Mouse (Mus musculus) right cerebral cortex, adult 2 months (tissue): Measurements from ENCODE around the gene Ffar4.

Source experiments
- DNase-seq, 2 experiments: peaks; one replicate each; pipeline ENCODE4 v3.0.0; 2021 to 2022; ENCODE audit warnings: low spot score in 2 of 2

Gene Ffar4

DNA sequence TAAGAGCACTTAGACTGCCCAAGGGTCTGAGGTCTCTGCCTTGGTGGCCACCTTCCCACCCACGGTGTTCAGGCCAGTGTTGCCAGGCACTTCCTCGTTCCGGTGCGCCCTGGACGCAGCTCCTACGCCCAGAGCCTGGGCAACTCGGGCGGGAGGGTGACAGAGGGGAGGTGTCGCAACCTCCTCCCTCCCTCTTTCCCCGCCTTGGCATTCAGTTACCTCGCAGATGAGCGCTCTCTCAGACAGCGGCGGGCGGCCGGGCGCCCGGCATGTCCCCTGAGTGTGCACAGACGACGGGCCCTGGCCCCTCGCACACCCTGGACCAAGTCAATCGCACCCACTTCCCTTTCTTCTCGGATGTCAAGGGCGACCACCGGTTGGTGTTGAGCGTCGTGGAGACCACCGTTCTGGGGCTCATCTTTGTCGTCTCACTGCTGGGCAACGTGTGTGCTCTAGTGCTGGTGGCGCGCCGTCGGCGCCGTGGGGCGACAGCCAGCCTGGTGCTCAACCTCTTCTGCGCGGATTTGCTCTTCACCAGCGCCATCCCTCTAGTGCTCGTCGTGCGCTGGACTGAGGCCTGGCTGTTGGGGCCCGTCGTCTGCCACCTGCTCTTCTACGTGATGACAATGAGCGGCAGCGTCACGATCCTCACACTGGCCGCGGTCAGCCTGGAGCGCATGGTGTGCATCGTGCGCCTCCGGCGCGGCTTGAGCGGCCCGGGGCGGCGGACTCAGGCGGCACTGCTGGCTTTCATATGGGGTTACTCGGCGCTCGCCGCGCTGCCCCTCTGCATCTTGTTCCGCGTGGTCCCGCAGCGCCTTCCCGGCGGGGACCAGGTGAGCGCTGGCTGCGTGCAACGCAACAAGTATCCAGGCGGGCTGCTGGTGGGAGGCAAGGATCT lies at the start of gene Ffar4:
TSS of gene Ffar4 (plus strand) at position 214 of the 901 bp plus-strand sequence.
- peak in 1 of 2 experiments; percentile 2 for DNase-seq

DNA sequence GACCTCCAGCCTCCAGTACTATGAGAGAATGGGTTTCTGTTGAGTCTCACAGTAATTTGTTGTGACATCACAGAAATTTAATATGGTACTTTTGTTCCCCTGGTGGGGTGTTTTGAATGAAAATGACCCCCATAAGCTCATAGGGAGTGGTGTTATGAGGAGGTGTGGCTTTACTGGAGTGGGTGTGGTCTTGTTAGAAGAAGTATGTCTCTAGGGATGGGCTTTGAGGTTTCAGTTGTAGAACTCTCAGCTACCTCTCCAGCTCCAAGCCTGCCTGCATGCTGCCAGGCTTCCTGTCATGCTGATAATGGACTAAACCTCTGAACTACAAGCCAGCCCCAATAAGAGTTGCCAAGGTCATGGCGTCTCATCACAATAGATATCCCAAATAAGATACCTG lies 47.2 kb upstream of the Ffar4 start:
- DNase-seq = no peak

DNA sequence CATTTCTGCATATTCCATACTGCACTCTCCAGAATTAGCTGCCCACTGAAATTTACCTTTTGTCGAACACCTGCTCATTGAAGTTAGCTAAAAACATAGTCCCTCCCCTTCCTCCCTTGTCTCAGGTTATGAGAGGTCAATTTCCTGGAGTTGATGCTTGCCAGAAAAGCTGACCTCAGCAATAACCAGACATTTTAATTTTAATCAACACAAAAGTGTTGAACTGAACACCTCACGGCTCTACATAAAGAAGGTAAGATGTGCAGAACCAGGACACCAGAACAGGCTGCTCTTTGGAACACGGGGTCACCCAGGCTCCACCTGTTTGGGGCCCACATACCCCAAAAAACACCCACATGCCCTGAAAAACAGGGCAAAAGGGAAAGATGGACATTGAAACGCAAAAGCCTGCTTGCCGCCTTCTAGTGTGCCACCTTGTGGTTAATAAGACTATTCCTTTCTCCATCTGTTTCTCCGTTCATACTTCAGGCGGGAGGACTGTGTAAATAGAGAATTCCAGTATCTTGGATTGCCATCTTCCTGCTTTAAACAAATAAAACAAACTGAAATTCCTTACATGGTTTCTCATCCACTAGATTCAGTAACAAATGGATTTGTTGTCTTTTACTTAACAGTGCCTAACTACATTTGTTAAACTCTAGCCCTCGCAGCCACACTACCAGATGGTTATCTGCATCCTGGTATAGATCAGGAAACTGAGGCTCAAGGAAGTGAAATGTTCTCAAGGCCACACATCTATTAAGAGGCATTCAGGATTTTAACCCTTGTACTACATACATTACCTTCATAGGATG lies 43.4 kb upstream of the Ffar4 start:
- peak in 1 of 2 experiments; percentile 14 for DNase-seq

DNA sequence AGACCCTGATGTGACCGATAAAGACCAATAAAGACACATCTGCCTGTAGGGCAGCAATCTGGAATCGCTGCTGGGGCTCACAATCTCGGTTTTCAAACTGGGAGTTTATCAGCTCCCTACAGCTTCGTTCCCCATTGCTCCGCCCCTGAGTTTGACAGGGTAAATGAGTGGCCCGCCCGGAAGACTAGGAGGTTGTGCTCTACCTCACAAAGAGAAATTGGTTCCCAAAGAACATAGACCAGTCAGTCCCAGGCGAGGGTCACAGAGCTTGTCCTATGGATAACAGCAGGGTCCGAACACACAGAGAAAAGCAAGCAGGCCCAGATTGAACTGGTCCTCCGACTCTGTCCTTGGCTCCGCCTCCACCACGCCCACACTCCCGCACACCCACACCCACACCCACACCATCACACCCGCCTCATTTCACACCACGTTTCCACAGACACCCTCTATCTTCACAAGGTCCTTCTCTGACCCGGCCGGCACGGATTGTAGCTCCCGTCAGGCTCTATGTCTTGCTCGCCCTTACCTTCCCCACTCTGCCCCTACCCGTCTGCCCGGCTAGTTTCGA lies 42.6 kb upstream of the Ffar4 start:
- peak; percentile 61 to 64 for DNase-seq

DNA sequence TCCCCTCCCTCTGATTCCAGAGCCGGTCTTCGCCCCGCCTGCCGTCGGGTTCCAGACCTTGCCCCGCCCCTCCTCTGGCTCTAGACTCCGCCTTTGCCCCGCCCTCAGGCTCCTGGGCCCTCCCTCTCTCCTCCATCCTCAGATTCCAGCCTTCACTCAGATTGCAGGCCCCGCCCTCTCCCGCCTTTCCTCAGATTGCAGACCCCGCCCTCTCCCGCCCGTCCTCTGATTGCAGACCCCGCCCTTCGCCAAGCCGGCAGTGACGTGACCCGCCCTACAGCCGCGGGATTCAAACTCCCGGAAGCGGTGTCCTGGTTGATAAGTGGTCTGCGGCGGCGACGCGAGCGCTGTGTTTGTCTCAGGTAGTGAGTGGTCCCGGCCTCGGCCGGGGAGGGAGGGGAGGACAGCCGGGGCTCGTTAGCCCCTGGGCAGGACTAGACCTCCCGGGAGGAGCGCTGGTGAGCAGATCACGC lies 42.1 kb upstream of the Ffar4 start, which contains the start of gene Cep55:
TSS of gene Cep55 (plus strand) at position 292 of the 473 bp plus-strand sequence.
- peak; percentile 92 for DNase-seq

DNA sequence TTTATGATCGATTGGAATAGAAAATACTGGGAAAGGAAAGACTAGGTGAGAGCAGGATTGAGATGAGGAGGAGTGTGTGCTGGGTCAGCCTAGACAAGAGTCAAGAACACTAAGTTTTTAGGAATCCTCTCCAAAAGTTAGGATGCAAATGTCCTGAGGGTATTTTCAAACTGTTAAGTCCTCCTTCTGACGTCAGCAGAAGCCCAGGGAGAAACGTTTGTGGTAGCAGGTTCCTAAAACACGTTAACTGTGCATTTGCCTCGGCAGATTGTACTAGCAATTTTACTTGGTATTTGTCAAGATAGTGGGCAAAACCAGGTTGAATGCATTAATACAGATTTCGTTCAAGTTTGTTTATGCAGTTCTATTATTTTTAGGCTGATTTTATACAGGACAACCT lies 41.1 kb upstream of the Ffar4 start:
- DNase-seq = no peak

DNA sequence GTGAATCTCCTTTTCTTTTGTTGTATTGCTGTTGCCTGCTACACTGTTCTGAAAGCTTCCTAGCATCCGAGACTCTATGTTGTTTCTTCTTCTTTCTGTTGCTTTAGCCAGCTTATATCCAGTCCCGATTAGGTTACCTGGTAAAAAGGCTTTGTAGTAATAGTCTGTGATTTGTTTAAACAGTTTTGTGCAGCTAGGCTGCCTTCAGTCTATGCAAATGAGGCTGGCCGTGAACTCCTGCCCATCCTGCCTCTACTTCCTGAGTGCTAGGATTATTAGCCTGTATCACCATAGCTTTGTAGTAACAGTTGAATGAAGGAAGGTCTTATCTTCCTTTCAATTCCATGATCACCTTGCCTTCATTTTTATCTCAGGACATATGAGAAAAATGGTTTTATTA lies 40.6 kb upstream of the Ffar4 start:
- no peak for DNase-seq

DNA sequence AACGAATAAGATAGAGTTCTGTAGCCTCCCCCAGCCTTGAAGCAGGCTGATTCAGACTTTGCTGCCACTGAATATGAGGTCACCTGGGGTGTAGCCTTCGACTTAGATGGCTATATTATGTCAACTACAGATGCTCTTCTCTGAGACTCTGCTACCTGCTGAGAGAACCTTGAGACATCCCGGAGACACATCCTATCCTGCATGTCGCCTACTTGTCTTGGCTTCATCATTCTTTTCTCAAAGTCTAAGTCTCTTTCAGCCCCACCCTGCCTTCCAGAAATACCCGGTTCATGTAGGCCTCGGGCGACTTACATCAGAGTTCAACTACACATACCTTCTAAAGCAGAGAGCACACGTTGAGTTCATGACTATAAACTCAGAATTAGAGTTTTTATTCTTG lies 39.9 kb upstream of the Ffar4 start:
- DNase-seq = no peak

DNA sequence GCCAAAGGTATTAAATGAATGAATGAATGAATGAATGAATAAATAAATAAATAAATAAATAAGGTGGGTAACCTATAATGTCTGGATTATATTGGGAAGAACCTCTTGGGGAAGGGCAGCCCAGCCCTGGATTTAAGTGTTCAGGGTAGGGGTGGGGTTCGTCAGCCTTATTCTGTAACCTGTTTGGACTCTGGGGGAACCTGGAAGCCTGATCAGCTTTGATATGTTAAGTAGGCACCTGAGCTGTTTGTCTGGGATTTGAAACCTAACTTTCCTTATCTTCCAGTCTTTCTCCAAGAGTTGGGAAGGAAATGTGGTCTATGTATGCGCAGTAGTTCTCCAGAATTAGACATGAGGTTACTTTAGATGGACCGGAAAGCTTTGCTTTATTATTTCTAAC lies 33.7 kb upstream of the Ffar4 start:
- DNase-seq = no peak

DNA sequence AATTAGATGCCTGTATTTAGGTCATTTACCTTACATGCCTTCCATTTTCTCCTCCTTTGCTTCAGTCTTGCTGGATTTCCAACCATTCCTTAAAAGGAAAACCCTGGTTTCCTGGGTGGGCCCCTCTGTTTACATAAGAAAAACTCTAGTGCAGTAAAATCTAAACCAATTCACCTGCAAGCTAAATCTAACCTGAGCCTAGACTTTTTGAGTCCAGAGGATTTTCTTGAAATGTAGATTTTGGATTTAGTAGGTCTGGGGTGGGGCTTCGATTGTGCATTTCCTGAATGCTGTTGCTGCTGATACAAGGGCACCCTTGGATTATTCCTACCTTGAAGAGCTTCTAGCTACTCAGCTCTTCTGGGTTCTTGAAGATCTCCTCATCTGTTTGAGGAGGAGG lies 32.8 kb upstream of the Ffar4 start:
- no peak for DNase-seq

DNA sequence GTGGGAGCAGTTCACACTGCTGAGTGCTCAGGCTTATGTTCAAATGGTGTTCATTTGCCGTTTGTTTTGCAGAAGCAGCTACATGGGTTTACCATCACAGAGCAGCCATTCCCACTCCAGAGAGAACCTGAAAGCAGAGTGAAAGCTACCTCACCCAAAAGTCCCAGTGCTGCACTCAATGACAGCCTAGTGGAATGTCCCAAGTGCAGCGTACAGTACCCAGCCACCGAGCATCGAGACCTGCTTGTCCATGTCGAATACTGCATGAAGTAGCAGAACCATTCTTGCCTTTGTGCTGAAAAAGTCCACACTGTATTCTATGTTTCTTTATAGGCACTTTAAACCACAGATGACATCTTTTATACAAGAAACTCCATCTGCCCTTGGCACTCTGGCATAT lies 23.6 kb upstream of the Ffar4 start:
- DNase-seq = no peak

DNA sequence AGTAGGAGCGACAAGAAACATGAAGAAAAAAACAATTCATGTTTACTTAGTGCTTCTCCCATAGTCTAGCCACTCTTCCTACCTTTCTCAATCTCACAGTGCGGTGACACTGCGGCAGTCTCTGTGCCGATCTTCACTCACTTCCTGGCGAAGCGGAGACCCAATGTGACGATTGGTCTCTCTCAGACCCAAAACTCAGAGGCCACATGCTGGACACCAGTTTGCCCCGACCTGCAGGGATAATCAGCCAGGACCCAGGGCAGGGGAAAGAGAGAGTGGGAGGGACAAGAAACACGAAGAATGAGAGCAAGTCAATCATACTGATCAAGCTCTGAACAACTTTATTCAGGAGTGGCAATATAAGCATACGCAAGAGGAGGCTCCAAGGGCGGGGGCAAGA lies 21.8 kb upstream of the Ffar4 start:
- no peak for DNase-seq

DNA sequence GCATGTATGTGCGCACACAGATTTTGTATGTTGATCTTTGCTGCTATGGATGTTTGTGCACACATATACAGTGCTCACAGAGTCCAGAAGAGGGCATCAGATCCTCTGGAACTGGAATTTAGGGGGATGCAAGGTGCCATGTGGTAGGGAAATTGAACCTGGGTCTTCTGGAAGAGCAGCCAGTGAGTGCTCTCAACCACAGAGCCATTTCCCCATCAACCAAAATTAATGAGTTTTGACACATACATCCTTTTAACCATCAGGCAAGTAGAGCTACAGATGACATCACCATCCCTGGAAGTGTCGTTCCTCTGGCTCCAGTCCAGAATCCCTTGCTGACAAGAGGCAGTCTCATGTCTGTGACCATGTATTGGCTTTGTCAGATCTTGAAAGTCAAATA lies 20.6 kb upstream of the Ffar4 start:
- DNase-seq = no peak

DNA sequence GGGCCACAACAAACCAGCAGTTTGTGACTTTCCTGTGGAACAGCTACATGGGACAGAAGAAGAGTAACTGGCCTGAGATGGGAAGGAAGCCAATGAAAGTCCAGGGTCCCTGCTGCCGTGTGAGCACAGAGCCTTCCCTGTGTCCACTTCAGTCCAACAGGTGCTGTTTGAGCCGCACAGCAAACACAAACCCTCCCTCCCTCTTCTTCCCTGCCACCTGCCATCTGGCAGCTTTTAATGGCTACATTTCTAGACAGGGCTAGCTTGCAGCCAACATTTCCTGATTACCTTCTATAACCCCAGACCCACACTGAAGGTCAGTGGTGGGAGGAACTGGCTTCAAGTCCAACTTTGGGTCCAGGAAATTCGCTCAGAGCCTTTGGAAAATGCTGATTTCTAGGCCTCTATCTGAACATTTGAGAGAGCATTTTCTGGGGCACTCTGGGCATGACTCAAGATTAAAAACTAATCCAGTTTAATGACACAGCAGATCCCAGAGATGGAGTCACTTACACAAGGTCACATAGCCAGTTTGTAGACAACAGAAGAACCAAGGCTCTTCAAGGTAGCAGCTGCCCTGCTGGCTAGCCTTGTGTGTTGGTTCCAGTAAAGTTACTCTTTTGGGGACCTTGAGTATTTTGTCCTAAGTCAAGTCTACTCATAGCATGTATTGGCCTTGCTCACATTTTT lies 18.9 kb upstream of the Ffar4 start:
- DNase-seq = no peak

DNA sequence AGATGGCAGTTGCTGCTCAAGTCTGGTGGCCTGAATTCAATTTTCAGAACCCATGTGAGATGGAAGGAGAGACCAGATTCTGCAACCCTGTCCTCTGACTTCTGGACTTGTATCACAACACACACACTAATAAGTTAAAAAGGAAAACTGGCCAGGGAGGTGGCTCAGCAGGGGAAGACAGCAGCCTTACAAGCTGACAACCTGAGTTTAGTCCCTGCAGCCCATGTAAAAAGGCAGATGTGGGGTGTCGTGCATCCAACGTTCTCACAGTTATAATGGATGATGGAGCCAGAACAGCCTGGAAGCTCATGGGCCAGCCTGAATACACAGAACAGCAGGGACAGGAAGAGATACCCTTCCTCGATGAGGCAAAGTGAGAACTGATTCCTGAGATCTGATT lies 15.5 kb upstream of the Ffar4 start:
- no peak for DNase-seq

DNA sequence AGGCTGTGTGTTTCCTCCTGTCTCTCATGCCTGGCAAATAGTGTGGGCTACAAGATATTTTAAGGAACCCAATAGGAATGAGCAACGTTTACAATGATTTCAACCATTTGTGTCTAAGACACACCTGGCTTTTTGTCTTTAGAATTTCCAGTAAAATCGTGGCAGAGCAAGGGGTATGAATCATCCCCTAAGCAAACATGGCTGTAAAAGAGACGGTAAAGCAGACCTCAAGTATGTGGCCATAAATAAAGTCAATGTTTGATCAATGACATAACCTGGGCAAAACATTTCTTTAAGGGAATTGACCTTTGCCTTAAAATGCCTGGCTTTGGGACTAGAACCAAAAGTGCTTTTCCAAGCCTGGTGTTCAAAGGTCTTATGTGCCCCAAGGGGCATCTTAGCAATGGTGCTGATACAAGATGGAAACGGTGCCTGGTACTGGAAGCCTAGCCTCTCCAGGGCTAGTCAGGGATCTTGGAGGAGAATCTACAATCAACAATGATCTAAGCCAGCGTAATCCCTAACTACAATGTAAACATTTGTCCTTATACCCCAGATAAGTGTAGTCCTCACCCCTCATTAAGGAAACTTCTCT lies 13.8 kb upstream of the Ffar4 start:
- DNase-seq = no peak

DNA sequence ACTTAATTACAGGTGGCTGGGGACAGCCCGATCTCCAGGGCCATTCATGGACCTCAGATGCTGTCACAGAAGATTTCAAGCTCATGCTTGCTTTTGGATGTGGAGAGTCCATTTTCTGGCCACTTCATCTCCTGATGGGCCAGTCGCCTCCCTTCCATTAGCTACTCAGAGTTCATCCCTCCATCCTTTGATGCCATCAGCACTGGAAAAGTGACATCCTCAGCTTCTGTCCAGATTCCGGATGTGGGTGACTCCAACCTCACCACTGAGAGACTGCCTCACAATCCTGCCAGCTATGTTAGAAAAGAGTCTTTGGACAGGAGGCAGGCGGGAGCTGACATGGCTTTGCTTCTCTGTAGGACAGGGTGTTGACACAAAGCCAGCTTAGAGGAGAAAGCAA lies 11.0 kb upstream of the Ffar4 start:
- DNase-seq = no peak

DNA sequence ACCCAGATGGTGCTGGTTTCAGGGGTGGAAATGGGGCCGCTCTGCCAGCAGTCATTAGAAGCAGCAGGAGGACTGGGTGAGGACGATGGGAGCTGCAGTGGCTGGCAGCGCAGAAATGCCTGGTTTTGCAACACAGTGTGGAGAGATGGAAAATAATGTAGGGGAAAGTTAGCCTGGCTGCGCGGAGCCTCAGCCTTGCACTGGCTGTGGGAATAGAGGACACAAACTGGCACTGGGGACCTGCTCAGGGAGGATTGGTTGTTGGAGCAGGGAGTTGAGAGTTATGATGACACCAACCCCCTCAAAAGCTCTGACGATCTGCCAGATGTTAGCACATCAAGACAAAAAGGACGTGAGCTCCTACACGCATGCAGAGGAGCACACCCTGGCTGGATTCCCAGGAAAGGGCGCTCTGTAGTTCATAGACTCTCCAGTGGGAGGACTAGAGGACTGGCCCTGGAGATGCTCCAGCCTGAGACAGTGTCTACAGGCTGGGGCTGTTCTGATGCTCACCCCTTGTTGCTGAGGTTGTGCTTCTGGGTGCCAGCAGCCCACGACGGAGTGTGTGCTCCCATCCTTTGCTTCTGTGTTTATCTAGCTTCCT lies 9.8 kb upstream of the Ffar4 start:
- DNase-seq = peak; percentile 5 to 10

DNA sequence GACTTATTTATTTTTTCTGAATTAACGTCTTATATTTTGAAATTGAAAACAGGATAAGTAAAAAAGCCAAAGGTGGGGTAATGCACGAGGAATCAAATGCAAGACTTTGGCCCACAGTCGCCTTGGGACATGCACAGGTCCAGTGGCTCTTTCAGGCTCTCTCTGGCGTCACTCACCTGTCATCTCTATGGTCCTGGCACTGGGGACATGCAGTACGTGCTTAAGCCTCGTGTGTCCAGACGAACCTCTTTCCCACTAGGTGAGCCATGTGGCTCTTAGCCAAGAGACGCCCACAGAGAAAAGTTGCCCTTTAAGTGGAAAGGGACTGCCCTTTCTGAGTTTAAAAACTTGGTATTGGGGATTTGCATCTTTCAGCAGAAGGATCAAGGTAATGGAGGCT lies 7.5 kb upstream of the Ffar4 start:
- DNase-seq = no peak

DNA sequence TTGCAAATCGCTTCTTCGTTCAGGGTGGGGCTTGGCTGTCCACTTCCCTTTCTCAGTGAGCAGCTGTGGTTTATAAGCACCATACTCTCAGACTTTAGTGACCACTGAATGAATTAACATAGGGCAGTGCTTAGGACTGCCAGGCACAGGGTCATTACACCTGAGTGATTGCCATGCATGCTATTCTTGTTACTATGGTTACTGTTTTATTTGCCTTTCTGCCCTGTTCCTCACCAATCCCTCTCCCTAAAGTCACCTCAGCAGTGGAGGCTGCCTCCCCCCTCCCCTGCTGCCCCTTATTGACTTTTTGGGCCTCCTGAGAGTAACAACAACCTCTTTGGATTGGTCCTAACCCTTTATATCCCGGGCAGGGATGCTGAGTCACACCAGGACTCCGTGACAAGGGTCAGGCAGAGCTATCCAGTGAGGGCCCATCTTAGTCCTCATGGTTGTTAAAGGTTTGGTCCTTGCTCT lies 5.3 kb upstream of the Ffar4 start:
- no peak for DNase-seq

DNA sequence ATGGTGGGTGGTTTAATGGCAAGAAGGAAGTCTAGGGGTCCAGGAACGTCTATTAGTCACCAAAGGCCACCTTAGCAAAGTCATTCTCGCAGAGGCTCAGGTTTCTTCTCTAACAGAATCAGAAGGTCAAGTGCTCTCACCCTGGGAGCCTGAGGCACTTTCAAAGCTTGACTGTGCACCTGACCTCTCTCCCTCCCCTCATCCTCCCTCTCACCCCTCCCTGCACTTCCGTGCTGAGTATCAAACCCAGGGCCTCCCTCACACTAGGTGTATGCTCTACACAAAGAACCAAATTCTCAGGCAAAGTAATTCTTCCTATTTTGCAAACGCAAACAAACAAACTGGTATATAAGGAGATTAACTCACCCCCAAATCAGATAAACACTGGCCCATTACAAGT lies 640 bp upstream of the Ffar4 start:
- DNase-seq = no peak
